Mouse (Mus musculus): ENCODE measurements at regions not wholly inside any gene's neighbourhood (a gene's known extent, or its start where the extent isn't known, plus 50 kb on each side); places are given as distances from the start of the nearest gene placed in this dataset.
"Not testable (repeated sequence)": the region's sequence is repeated elsewhere in the genome, so short reads cannot be mapped to it uniquely, and the experiment has no call there.

GRCm38 (mm10) chr17:55186361-55186760 is 258.8 kb upstream of the St6gal2 start:
- DNase-seq (ENCODE audit: low spot score) = no peak

- DNase-seq (ENCODE audit: low spot score) = no peak
Measured at GRCm38 (mm10) chr17:55186826-55187225, 258.4 kb upstream of the St6gal2 start.

- no peak for DNase-seq (ENCODE audit: low spot score)
Measured at GRCm38 (mm10) chr17:55206585-55206984, 238.6 kb upstream of the St6gal2 start.

- not testable (repeated sequence) for DNase-seq (ENCODE audit: low spot score)
Measured at GRCm38 (mm10) chr17:55218176-55219099, 226.7 kb upstream of the St6gal2 start.

GRCm38 (mm10) chr17:55224058-55224457 is 221.1 kb upstream of the St6gal2 start:
- DNase-seq (ENCODE audit: low spot score) = no peak

- DNase-seq (ENCODE audit: low spot score) = no peak
Measured at GRCm38 (mm10) chr17:55234262-55234661, 210.9 kb upstream of the St6gal2 start.

GRCm38 (mm10) chr17:55262638-55263037 is 182.5 kb upstream of the St6gal2 start:
- DNase-seq (ENCODE audit: low spot score) = no peak

- DNase-seq (ENCODE audit: low spot score) = no peak
Measured at GRCm38 (mm10) chr17:55276541-55276940, 168.6 kb upstream of the St6gal2 start.

GRCm38 (mm10) chr17:55281276-55281675 is 163.9 kb upstream of the St6gal2 start:
- no peak for DNase-seq (ENCODE audit: low spot score)

- no peak for DNase-seq (ENCODE audit: low spot score)
Measured at GRCm38 (mm10) chr17:55288589-55288988, 156.6 kb upstream of the St6gal2 start.

- no peak for DNase-seq (ENCODE audit: low spot score)
Measured at GRCm38 (mm10) chr17:55292656-55293055, 152.5 kb upstream of the St6gal2 start.

GRCm38 (mm10) chr17:55296701-55297100 is 148.5 kb upstream of the St6gal2 start:
- DNase-seq (ENCODE audit: low spot score) = no peak

GRCm38 (mm10) chr17:55298852-55299251 is 146.3 kb upstream of the St6gal2 start:
- DNase-seq (ENCODE audit: low spot score) = no peak

- DNase-seq (ENCODE audit: low spot score) = no peak
Measured at GRCm38 (mm10) chr17:55320959-55321358, 124.2 kb upstream of the St6gal2 start.

GRCm38 (mm10) chr17:55359305-55359704 is 85.9 kb upstream of the St6gal2 start:
- no peak for DNase-seq (ENCODE audit: low spot score)

- peak; percentile 3 for DNase-seq (ENCODE audit: low spot score)
Measured at GRCm38 (mm10) chr17:55367064-55367463, 78.1 kb upstream of the St6gal2 start.

- DNase-seq (ENCODE audit: low spot score) = no peak
Measured at GRCm38 (mm10) chr17:55367464-55368207, 77.5 kb upstream of the St6gal2 start.
